Mouse (Mus musculus) telencephalon, adult 2 months (tissue): ENCODE measurements around the gene Arhgef28.
A peak's percentile ranks its signal among the peaks of the same experiment; 100 is the strongest.

Source experiments
- DNase-seq: peaks from one replicate; pipeline ENCODE4 v3.0.0-alpha.2; 2011; ENCODE audit warnings: low read depth, low spot score

The Arhgef28 gene

GRCm38 (mm10) chr13:97918117-97918900 lies 287.9 kb downstream of the Arhgef28 start:
- peak; percentile 51 for DNase-seq

GRCm38 (mm10) chr13:97911013-97911412 lies 295.2 kb downstream of the Arhgef28 start:
- DNase-seq = peak; percentile 91

- DNase-seq = no peak
Measured at GRCm38 (mm10) chr13:97902821-97903220, 303.4 kb downstream of the Arhgef28 start.

GRCm38 (mm10) chr13:97900380-97900758 lies 305.9 kb downstream of the Arhgef28 start:
- DNase-seq = peak; percentile 89

- DNase-seq = no peak
Measured at GRCm38 (mm10) chr13:97899604-97900379, 306.4 kb downstream of the Arhgef28 start.

- DNase-seq = no peak
Measured at GRCm38 (mm10) chr13:97898590-97898989, 307.6 kb downstream of the Arhgef28 start.

- DNase-seq = no peak
Measured at GRCm38 (mm10) chr13:97893031-97893825, 313.0 kb downstream of the Arhgef28 start.

GRCm38 (mm10) chr13:97892089-97892884 lies 314.0 kb downstream of the Arhgef28 start:
- peak; percentile 86 for DNase-seq

- no peak for DNase-seq
Measured at GRCm38 (mm10) chr13:97888046-97888445, 318.2 kb downstream of the Arhgef28 start.

- DNase-seq = no peak
Measured at GRCm38 (mm10) chr13:97887558-97887957, 318.7 kb downstream of the Arhgef28 start.

- DNase-seq = no peak
Measured at GRCm38 (mm10) chr13:97883629-97884028, 322.6 kb downstream of the Arhgef28 start.

- no peak for DNase-seq
Measured at GRCm38 (mm10) chr13:97876450-97876849, 329.8 kb downstream of the Arhgef28 start.

GRCm38 (mm10) chr13:97876031-97876430 lies 330.2 kb downstream of the Arhgef28 start:
- no peak for DNase-seq

GRCm38 (mm10) chr13:97869428-97869827 lies 336.8 kb downstream of the Arhgef28 start:
- no peak for DNase-seq

GRCm38 (mm10) chr13:97867322-97867962 lies 338.8 kb downstream of the Arhgef28 start:
- no peak for DNase-seq

GRCm38 (mm10) chr13:97859071-97859470 lies 347.2 kb downstream of the Arhgef28 start:
- no peak for DNase-seq

- DNase-seq = no peak
Measured at GRCm38 (mm10) chr13:97857860-97858259, 348.4 kb downstream of the Arhgef28 start.

GRCm38 (mm10) chr13:97853356-97853968 lies 352.8 kb downstream of the Arhgef28 start:
- no peak for DNase-seq
